Mouse (Mus musculus): ENCODE data around the gene 1110017D15Rik. TPM values are rescaled to one million over a fixed set of nuclear protein-coding genes. Genes with fewer than 3 reads are reported as not detected.
A peak's percentile ranks its signal among the peaks of the same experiment; 100 is the strongest.

1110017D15Rik gene
- polyA plus RNA-seq, 1 experiment from 2014 or later: 6.4 TPM

- Histone ChIP-seq H3K27me3 (ENCODE audit: control insufficient read depth, insufficient read depth, low read length) (no peaks in the 10 kb centered on the region), H3K9ac (replicated peaks; ENCODE audit: low read length) (no peak overlapping the region), H3K36me3 (replicated peaks; ENCODE audit: control insufficient read depth, insufficient read depth, low read depth, low read length) (no peaks in the 10 kb centered on the region), H3K27ac (replicated peaks; ENCODE audit: low read depth, low read length) (no peak overlapping the region), H3K9me3 (replicated peaks; ENCODE audit: control insufficient read depth, low read length) (no peaks in the 10 kb centered on the region), H3K4me2 (ENCODE audit: low read depth, low read length) (no peak overlapping the region), H3K4me1 (ENCODE audit: control insufficient read depth, insufficient read depth, low read length) (no peaks in the 10 kb centered on the region), H3K4me3 (ENCODE audit: low read depth, low read length) (no peak overlapping the region)
- no peak for ATAC-seq (replicated peaks; ENCODE audit: insufficient number of reproducible peaks, low FRiP score, low TSS enrichment, low read depth)
- DNase-seq (ENCODE audit: low spot score): no peak
- WGBS: 72% methylated on average over 9 of the region's 9 CpGs
Observed at GRCm38 (mm10) chr4:41524829-41525228, 7.7 kb upstream of the 1110017D15Rik start.

GRCm38 (mm10) chr4:41523839-41524238 lies 6.7 kb upstream of the 1110017D15Rik start:
- no peaks in the 10 kb centered on the region for H3K36me3 ChIP-seq (replicated peaks; ENCODE audit: control insufficient read depth, insufficient read depth, low read depth, low read length)
- H3K9ac ChIP-seq (replicated peaks; ENCODE audit: low read length): no peak overlapping the region
- WGBS: 75% methylated on average over 7 of the region's 7 CpGs
- H3K9me3 ChIP-seq (replicated peaks; ENCODE audit: control insufficient read depth, low read length): no peaks in the 10 kb centered on the region
- no peak for DNase-seq (ENCODE audit: low spot score)
- H3K4me3 ChIP-seq (ENCODE audit: low read depth, low read length): no peak overlapping the region
- H3K4me2 ChIP-seq (ENCODE audit: low read depth, low read length): no peak overlapping the region
- H3K27ac ChIP-seq (replicated peaks; ENCODE audit: low read depth, low read length): no peak overlapping the region
- no peak for ATAC-seq (replicated peaks; ENCODE audit: insufficient number of reproducible peaks, low FRiP score, low TSS enrichment, low read depth)
- no peaks in the 10 kb centered on the region for H3K27me3 ChIP-seq (ENCODE audit: control insufficient read depth, insufficient read depth, low read length)
- no peaks in the 10 kb centered on the region for H3K4me1 ChIP-seq (ENCODE audit: control insufficient read depth, insufficient read depth, low read length)

- Histone ChIP-seq H3K36me3 (replicated peaks; ENCODE audit: control insufficient read depth, insufficient read depth, low read depth, low read length) (no peaks in the 10 kb centered on the region), H3K4me2 (ENCODE audit: low read depth, low read length) (no peak overlapping the region), H3K27ac (replicated peaks; ENCODE audit: low read depth, low read length) (no peak overlapping the region), H3K27me3 (ENCODE audit: control insufficient read depth, insufficient read depth, low read length) (no peaks in the 10 kb centered on the region), H3K9me3 (replicated peaks; ENCODE audit: control insufficient read depth, low read length) (no peaks in the 10 kb centered on the region), H3K9ac (replicated peaks; ENCODE audit: low read length) (no peak overlapping the region), H3K4me3 (ENCODE audit: low read depth, low read length) (no peak overlapping the region), H3K4me1 (ENCODE audit: control insufficient read depth, insufficient read depth, low read length) (no peaks in the 10 kb centered on the region)
- 50% methylated on average over 5 of the region's 5 CpGs for WGBS
- ATAC-seq (replicated peaks; ENCODE audit: insufficient number of reproducible peaks, low FRiP score, low TSS enrichment, low read depth): no peak
- peak; percentile 65 for DNase-seq (ENCODE audit: low spot score)
Observed at GRCm38 (mm10) chr4:41522788-41523187, 5.7 kb upstream of the 1110017D15Rik start.

- Histone ChIP-seq H3K4me2 (ENCODE audit: low read depth, low read length) (no peak overlapping the region), H3K27ac (replicated peaks; ENCODE audit: low read depth, low read length) (no peak overlapping the region), H3K27me3 (ENCODE audit: control insufficient read depth, insufficient read depth, low read length) (no peaks in the 10 kb centered on the region), H3K4me1 (ENCODE audit: control insufficient read depth, insufficient read depth, low read length) (no peaks in the 10 kb centered on the region), H3K9me3 (replicated peaks; ENCODE audit: control insufficient read depth, low read length) (no peaks in the 10 kb centered on the region), H3K36me3 (replicated peaks; ENCODE audit: control insufficient read depth, insufficient read depth, low read depth, low read length) (no peaks in the 10 kb centered on the region), H3K4me3 (ENCODE audit: low read depth, low read length) (no peak overlapping the region), H3K9ac (replicated peaks; ENCODE audit: low read length) (no peak overlapping the region)
- 87% methylated on average over 6 of the region's 6 CpGs for WGBS
- ATAC-seq (replicated peaks; ENCODE audit: insufficient number of reproducible peaks, low FRiP score, low TSS enrichment, low read depth): no peak
- DNase-seq (ENCODE audit: low spot score): no peak
Observed at GRCm38 (mm10) chr4:41522136-41522535, 5.0 kb upstream of the 1110017D15Rik start.

DNA sequence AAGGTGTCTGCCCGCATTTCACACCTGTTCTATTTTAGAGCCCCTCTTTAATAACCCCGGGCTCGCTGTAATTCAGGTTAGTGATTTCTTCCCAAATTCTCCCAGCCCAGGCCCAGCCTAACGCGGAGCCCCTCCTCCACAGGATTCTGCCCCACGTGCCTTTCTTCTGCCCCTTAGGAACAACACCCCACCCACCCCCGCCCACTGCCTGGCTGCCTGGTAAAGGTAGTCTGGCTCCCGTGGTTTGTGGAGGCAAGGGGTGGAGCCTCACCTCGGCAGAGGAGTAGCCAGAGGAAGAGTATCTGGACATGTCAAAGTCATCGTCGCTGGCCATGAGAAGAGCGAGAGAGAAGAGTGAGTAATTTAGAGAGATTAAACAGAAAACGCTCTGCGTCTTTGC lies 3.5 kb upstream of the 1110017D15Rik start:
- ATAC-seq (replicated peaks; ENCODE audit: insufficient number of reproducible peaks, low FRiP score, low TSS enrichment, low read depth): peak; percentile 36
- Histone ChIP-seq H3K9me3 (replicated peaks; ENCODE audit: control insufficient read depth, low read length) (no peaks in the 10 kb centered on the region), H3K27me3 (ENCODE audit: control insufficient read depth, insufficient read depth, low read length) (no peaks in the 10 kb centered on the region), H3K27ac (replicated peaks; ENCODE audit: low read depth, low read length) (no peak overlapping the region), H3K4me3 (ENCODE audit: low read depth, low read length) (no peak overlapping the region), H3K4me2 (ENCODE audit: low read depth, low read length) (no peak overlapping the region), H3K9ac (replicated peaks; ENCODE audit: low read length) (no peak overlapping the region), H3K36me3 (replicated peaks; ENCODE audit: control insufficient read depth, insufficient read depth, low read depth, low read length) (no peaks in the 10 kb centered on the region), H3K4me1 (ENCODE audit: control insufficient read depth, insufficient read depth, low read length) (no peaks in the 10 kb centered on the region)
- WGBS: 40% methylated on average over 14 of the region's 14 CpGs
- DNase-seq (ENCODE audit: low spot score): no peak

- 90% methylated on average over 5 of the region's 5 CpGs for WGBS
- no peak for DNase-seq (ENCODE audit: low spot score)
Observed at GRCm38 (mm10) chr4:41519195-41519594, 2.1 kb upstream of the 1110017D15Rik start.

DNA sequence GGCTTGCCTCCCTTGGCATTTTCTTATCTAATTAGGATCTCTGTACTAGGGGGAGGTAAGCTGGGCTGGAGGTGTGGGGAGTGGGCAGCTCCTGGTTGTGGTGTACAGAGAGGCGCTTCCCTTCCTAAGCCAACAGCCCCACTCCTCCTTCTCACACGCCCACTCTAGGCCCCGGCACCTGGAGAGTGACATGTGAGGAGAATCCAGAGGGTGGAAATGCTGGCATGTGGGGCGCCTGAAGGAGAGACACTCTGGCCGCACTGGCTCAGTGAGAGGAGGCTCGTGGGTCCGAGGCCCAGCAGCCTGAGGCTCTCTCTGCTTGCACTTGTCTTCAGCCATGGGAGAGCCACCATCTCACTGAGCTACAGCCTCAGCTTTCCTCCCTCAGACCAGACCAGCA lies 1.2 kb upstream of the 1110017D15Rik start:
- Histone ChIP-seq H3K4me2 (ENCODE audit: low read depth, low read length) (no peak overlapping the region), H3K4me1 (ENCODE audit: control insufficient read depth, insufficient read depth, low read length) (no peaks in the 10 kb centered on the region; the same call in 1 of the 2 replicates), H3K4me3 (ENCODE audit: low read depth, low read length) (no peak overlapping the region), H3K9ac (replicated peaks; ENCODE audit: low read length) (no peak overlapping the region), H3K36me3 (replicated peaks; ENCODE audit: control insufficient read depth, insufficient read depth, low read depth, low read length) (no peaks in the 10 kb centered on the region), H3K27ac (replicated peaks; ENCODE audit: low read depth, low read length) (no peak overlapping the region), H3K27me3 (ENCODE audit: control insufficient read depth, insufficient read depth, low read length) (no peaks in the 10 kb centered on the region), H3K9me3 (replicated peaks; ENCODE audit: control insufficient read depth, low read length) (no peaks in the 10 kb centered on the region)
- ATAC-seq (replicated peaks; ENCODE audit: insufficient number of reproducible peaks, low FRiP score, low TSS enrichment, low read depth) (no peak), DNase-seq (ENCODE audit: low spot score) (no peak)
- 66% methylated on average over 7 of the region's 7 CpGs for WGBS

More at GRCm38 (mm10) chr4:41519195-41519594, 2.1 kb upstream of the 1110017D15Rik start:
- Histone ChIP-seq H3K4me1 (ENCODE audit: control insufficient read depth, insufficient read depth, low read length) (no peaks in the 10 kb centered on the region), H3K4me2 (ENCODE audit: low read depth, low read length) (no peak overlapping the region), H3K9ac (replicated peaks; ENCODE audit: low read length) (no peak overlapping the region), H3K27me3 (ENCODE audit: control insufficient read depth, insufficient read depth, low read length) (no peaks in the 10 kb centered on the region), H3K36me3 (replicated peaks; ENCODE audit: control insufficient read depth, insufficient read depth, low read depth, low read length) (no peaks in the 10 kb centered on the region), H3K9me3 (replicated peaks; ENCODE audit: control insufficient read depth, low read length) (no peaks in the 10 kb centered on the region), H3K4me3 (ENCODE audit: low read depth, low read length) (no peak overlapping the region), H3K27ac (replicated peaks; ENCODE audit: low read depth, low read length) (no peak overlapping the region)
- ATAC-seq (replicated peaks; ENCODE audit: insufficient number of reproducible peaks, low FRiP score, low TSS enrichment, low read depth): no peak

- H3K27ac ChIP-seq (replicated peaks; ENCODE audit: low read depth, low read length): peak overlapping the region; percentile 57; the same call in 1 of the 2 replicates
- H3K27me3 ChIP-seq (ENCODE audit: control insufficient read depth, insufficient read depth, low read length): no peaks in the 10 kb centered on the region
- H3K9me3 ChIP-seq (replicated peaks; ENCODE audit: control insufficient read depth, low read length): no peaks in the 10 kb centered on the region
- ATAC-seq (replicated peaks; ENCODE audit: insufficient number of reproducible peaks, low FRiP score, low TSS enrichment, low read depth) (no peak), DNase-seq (ENCODE audit: low spot score) (peak; percentile 84)
- no peak overlapping the region for H3K4me2 ChIP-seq (ENCODE audit: low read depth, low read length)
- WGBS: 11% methylated on average over 8 of the region's 8 CpGs
- H3K36me3 ChIP-seq (replicated peaks; ENCODE audit: control insufficient read depth, insufficient read depth, low read depth, low read length): no peaks in the 10 kb centered on the region
- H3K4me3 ChIP-seq (ENCODE audit: low read depth, low read length): no peak overlapping the region
- H3K9ac ChIP-seq (replicated peaks; ENCODE audit: low read length): no peak overlapping the region
- no peaks in the 10 kb centered on the region; the same call in 1 of the 2 replicates for H3K4me1 ChIP-seq (ENCODE audit: control insufficient read depth, insufficient read depth, low read length)
Observed at GRCm38 (mm10) chr4:41513714-41514113, 3.4 kb downstream of the 1110017D15Rik start.
